Mouse (Mus musculus): ENCODE measurements at regions not wholly inside any gene's neighbourhood (a gene's known extent, or its start where the extent isn't known, plus 50 kb on each side); places are given as distances from the start of the nearest gene placed in this dataset.
A peak's percentile ranks its signal among the peaks of the same experiment; 100 is the strongest.

- peak overlapping the region; percentile 36; the same call in 1 of the 2 replicates for H3K27ac ChIP-seq
- no peak for DNase-seq (ENCODE audit: low spot score)
- no peaks in the 10 kb centered on the region for H3K36me3 ChIP-seq
- WGBS, result 75% methylated on average over 6 of the region's 6 CpGs
- H3K27me3 ChIP-seq (ENCODE audit: low read depth, poor library complexity, severe bottlenecking), result no peaks in the 10 kb centered on the region
- H3K4me1 ChIP-seq, result peaks cover 28% of the 10 kb centered on the region
- no peak overlapping the region for H3K4me3 ChIP-seq
- no peaks in the 10 kb centered on the region for H3K9me3 ChIP-seq (replicated peaks)
Measured at GRCm38 (mm10) chr3:21493384-21493783, 583.1 kb upstream of the Tbl1xr1 start.

- no peaks in the 10 kb centered on the region for H3K9me3 ChIP-seq (replicated peaks)
- no peaks in the 10 kb centered on the region for H3K36me3 ChIP-seq
- peaks cover 33% of the 10 kb centered on the region for H3K4me1 ChIP-seq
- WGBS, result 69% methylated on average over 3 of the region's 3 CpGs
- H3K27me3 ChIP-seq (ENCODE audit: low read depth, poor library complexity, severe bottlenecking), result no peaks in the 10 kb centered on the region
- H3K27ac ChIP-seq, result peak overlapping the region; percentile 30; the same call in 1 of the 2 replicates
- no peak overlapping the region for H3K4me3 ChIP-seq
- DNase-seq (ENCODE audit: low spot score), result no peak
Measured at GRCm38 (mm10) chr3:21494904-21495303, 581.5 kb upstream of the Tbl1xr1 start.

DNA sequence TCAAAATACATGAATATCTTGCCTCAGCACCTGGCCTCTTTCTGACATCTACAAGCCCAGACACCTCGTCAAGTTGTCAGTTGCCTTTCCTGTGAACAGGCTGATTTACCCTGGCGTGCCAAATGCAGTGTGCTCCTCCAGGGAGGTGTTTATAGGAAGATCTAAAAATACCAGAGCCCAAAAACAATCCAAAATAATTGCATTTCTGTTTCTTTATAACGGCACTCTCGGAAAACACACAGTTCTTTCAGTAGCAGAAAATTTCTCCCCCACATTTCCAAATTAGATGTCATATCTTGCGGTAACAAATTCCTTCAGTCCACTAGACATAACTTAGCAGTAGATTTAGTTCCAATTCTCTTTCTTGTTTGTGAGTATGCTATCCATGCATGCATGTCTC, 580.8 kb upstream of the Tbl1xr1 start:
- DNase-seq (ENCODE audit: low spot score), result no peak
- no peak overlapping the region for H3K4me3 ChIP-seq
- H3K9me3 ChIP-seq (replicated peaks), result no peaks in the 10 kb centered on the region
- no peaks in the 10 kb centered on the region for H3K36me3 ChIP-seq
- H3K27me3 ChIP-seq (ENCODE audit: low read depth, poor library complexity, severe bottlenecking), result no peaks in the 10 kb centered on the region
- peaks cover 33% of the 10 kb centered on the region for H3K4me1 ChIP-seq
- 0 out of 2 replicates have a peak overlapping the region, but pooled peaks have one; percentile 30 for H3K27ac ChIP-seq
- whole genome bisulfite sequencing, result 60% methylated on average over 5 of the region's 5 CpGs

GRCm38 (mm10) chr3:21496166-21496565, 580.3 kb upstream of the Tbl1xr1 start:
- H3K4me3 ChIP-seq, result no peak overlapping the region
- H3K27me3 ChIP-seq (ENCODE audit: low read depth, poor library complexity, severe bottlenecking), result no peaks in the 10 kb centered on the region
- H3K27ac ChIP-seq, result no peak overlapping the region
- H3K36me3 ChIP-seq, result no peaks in the 10 kb centered on the region
- no peaks in the 10 kb centered on the region for H3K9me3 ChIP-seq (replicated peaks)
- peaks cover 33% of the 10 kb centered on the region for H3K4me1 ChIP-seq
- WGBS, result 88% methylated on average over 2 of the region's 2 CpGs
- no peak for DNase-seq (ENCODE audit: low spot score)

DNA sequence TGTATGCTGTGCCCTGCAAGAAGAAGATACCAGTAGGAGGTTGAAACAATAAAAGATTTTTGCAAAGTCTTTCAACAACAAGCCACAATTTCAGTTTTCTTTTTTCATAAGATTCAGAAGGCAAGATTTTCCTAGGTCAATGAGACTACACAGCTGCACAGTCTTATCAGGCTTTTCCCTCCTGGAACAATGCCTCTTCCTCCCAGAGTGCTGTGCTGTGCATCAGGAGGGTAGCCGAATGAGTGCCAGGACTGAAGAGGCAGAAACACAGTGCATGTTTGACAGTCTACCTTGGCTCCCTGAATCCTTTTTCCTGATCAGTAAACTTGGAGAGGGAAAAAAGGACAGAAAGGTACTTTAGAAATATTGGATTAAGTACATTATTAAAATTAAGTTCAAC, 579.4 kb upstream of the Tbl1xr1 start:
- Histone ChIP-seq H3K4me3 (no peak overlapping the region), H3K36me3 (no peaks in the 10 kb centered on the region), H3K27ac (no peak overlapping the region), H3K9me3 (replicated peaks) (no peaks in the 10 kb centered on the region), H3K27me3 (ENCODE audit: low read depth, poor library complexity, severe bottlenecking) (no peaks in the 10 kb centered on the region), H3K4me1 (peaks cover 33% of the 10 kb centered on the region)
- 71% methylated on average over 1 of the region's 1 CpGs for WGBS
- no peak for DNase-seq (ENCODE audit: low spot score)

- H3K9me3 ChIP-seq (replicated peaks), result peaks cover 16% of the 10 kb centered on the region; the same call in 1 of the 2 replicates
- no peak overlapping the region for H3K27ac ChIP-seq
- H3K4me1 ChIP-seq, result peaks cover 3% of the 10 kb centered on the region; the same call in 1 of the 2 replicates
- H3K27me3 ChIP-seq (ENCODE audit: low read depth, poor library complexity, severe bottlenecking), result no peaks in the 10 kb centered on the region
- no peak overlapping the region for H3K4me3 ChIP-seq
- DNase-seq (ENCODE audit: low spot score), result no peak
- 0 out of 2 replicates have a peak, but pooled peaks cover 4% of the 10 kb centered on the region for H3K36me3 ChIP-seq
- 97% methylated on average over 2 of the region's 2 CpGs for WGBS
Measured at GRCm38 (mm10) chr3:21507655-21508054, 568.8 kb upstream of the Tbl1xr1 start.

DNA sequence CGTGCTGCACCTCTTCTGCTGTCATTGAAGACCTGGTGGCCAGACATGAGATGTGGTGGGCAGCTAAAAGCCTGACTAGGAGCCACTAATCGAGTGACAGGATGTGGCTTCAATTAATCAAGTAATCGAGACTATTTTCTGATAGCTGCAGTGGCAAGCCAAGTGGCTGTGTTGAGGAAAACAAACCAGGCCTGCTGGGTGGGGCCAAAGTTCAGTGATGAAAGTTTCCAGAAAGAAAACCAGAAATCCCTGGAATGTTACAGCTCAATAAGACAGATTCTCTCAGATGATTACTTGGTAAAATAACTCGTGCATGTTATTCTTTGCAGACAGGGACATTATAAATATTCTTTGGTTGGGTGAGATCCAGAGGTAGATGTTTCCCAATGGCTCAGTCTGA, 564.4 kb upstream of the Tbl1xr1 start:
- no peaks in the 10 kb centered on the region for H3K4me1 ChIP-seq
- 0 out of 2 replicates have a peak, but pooled peaks cover 4% of the 10 kb centered on the region for H3K36me3 ChIP-seq
- H3K27me3 ChIP-seq (ENCODE audit: low read depth, poor library complexity, severe bottlenecking), result no peaks in the 10 kb centered on the region
- no peak overlapping the region for H3K27ac ChIP-seq
- H3K4me3 ChIP-seq, result no peak overlapping the region
- DNase-seq (ENCODE audit: low spot score), result no peak
- H3K9me3 ChIP-seq (replicated peaks), result peaks cover 16% of the 10 kb centered on the region; the same call in 1 of the 2 replicates
- WGBS, result 81% methylated on average over 4 of the region's 4 CpGs

GRCm38 (mm10) chr3:21524426-21524937, 552.0 kb upstream of the Tbl1xr1 start:
- H3K36me3 ChIP-seq, result no peaks in the 10 kb centered on the region
- H3K4me3 ChIP-seq, result no peak overlapping the region
- no peaks in the 10 kb centered on the region for H3K4me1 ChIP-seq
- H3K27me3 ChIP-seq (ENCODE audit: low read depth, poor library complexity, severe bottlenecking), result no peaks in the 10 kb centered on the region
- 57% methylated on average over 1 of the region's 1 CpGs for whole genome bisulfite sequencing
- DNase-seq (ENCODE audit: low spot score), result no peak
- no peak overlapping the region for H3K27ac ChIP-seq
- no peaks in the 10 kb centered on the region for H3K9me3 ChIP-seq (replicated peaks)

DNA sequence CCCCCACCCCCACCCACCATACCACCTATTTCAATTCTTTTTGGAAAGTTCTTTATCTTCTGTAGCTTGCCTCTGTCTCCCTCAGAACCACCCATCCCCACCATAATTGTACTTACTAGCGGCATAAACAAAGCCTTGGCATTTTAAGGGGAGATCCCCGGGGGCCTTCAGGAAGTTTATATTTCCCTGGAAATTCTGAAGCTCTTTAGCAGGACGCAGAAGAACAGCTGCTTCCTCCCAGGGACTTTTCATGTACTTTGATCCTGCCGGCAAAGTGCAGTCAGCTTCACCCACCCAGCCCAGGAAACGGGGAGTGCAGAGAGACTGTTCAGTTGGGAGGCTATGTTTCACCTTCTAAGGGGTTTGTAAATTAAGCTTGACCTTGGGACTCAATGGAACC, 545.6 kb upstream of the Tbl1xr1 start:
- Histone ChIP-seq H3K27me3 (ENCODE audit: low read depth, poor library complexity, severe bottlenecking) (no peaks in the 10 kb centered on the region), H3K27ac (no peak overlapping the region), H3K9me3 (replicated peaks) (no peaks in the 10 kb centered on the region), H3K4me3 (no peak overlapping the region), H3K4me1 (peaks cover 11% of the 10 kb centered on the region), H3K36me3 (no peaks in the 10 kb centered on the region)
- 30% methylated on average over 5 of the region's 5 CpGs for WGBS
- no peak for DNase-seq (ENCODE audit: low spot score)

DNA sequence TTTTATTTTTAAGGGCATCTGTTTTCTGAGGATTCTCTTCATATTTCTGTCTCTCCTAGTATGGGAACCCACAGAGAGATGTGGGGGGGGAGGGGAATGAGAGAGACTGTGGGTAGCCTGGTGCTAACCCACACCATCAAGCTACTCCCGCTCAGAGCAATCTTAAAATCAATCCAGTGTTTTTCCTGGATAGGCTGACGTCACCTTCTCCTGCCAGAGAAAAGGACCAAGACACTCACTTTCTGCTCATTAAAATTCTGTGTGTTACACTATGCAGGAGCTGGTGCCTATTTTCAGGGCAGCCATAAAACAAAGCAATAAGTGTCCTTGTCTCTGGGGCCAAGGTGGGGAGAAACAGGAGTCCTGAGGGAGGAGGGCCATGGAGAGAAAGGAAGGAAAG, 537.3 kb upstream of the Tbl1xr1 start:
- peak overlapping the region; percentile 34; the same call in 1 of the 2 replicates for H3K27ac ChIP-seq
- H3K36me3 ChIP-seq, result no peaks in the 10 kb centered on the region
- WGBS, result 28% methylated on average over 2 of the region's 2 CpGs
- no peak overlapping the region for H3K4me3 ChIP-seq
- no peaks in the 10 kb centered on the region for H3K27me3 ChIP-seq (ENCODE audit: low read depth, poor library complexity, severe bottlenecking)
- no peaks in the 10 kb centered on the region for H3K9me3 ChIP-seq (replicated peaks)
- no peak for DNase-seq (ENCODE audit: low spot score)
- peaks cover 23% of the 10 kb centered on the region for H3K4me1 ChIP-seq

GRCm38 (mm10) chr3:21544456-21544855, 532.0 kb upstream of the Tbl1xr1 start:
- Histone ChIP-seq H3K4me3 (no peak overlapping the region), H3K4me1 (peaks cover 31% of the 10 kb centered on the region), H3K27ac (no peak overlapping the region), H3K36me3 (no peaks in the 10 kb centered on the region), H3K27me3 (ENCODE audit: low read depth, poor library complexity, severe bottlenecking) (no peaks in the 10 kb centered on the region), H3K9me3 (replicated peaks) (no peaks in the 10 kb centered on the region)
- no peak for DNase-seq (ENCODE audit: low spot score)
- 45% methylated on average over 2 of the region's 2 CpGs for WGBS

DNA sequence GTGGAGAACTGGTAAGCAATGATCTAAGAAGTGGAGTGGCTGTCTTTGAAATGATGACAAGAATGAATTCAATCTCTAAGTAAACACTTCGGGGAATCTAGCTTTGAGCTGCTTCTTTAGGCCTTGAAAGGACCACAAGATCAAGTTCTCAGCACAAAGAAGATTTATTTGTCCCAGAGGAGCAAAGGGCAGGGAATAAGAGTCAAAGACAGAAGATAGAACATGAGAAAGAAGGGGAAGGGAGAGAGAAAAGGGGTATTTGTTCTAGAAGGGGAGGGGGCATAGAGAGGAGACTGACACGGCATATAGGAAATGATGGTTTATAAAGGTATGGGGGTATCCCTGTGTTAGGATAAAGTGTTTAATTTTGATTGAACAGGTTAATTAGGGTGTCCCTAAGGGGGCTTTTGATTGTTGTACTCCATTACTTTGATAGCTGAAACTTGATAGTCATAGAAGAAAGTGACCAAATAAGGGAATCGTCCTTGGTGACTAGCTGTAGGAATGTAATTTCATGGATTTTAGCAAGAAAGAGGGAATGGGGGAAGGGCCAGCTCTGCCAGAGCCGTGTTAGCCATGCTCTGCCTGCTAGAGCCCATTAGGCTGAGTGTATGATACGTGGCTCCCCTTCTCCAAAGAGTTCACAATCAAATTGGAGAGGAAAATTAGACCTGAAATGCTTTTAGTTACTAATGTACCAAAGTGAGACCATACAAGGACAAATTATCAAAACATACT, 531.1 kb upstream of the Tbl1xr1 start:
- 54% methylated on average over 5 of the region's 5 CpGs for WGBS
- no peak overlapping the region for H3K4me3 ChIP-seq
- no peaks in the 10 kb centered on the region for H3K27me3 ChIP-seq (ENCODE audit: low read depth, poor library complexity, severe bottlenecking)
- H3K27ac ChIP-seq, result peak overlapping the region; percentile 77
- H3K36me3 ChIP-seq, result no peaks in the 10 kb centered on the region
- H3K9me3 ChIP-seq (replicated peaks), result no peaks in the 10 kb centered on the region
- peaks cover 34% of the 10 kb centered on the region for H3K4me1 ChIP-seq
- DNase-seq (ENCODE audit: low spot score), result no peak

GRCm38 (mm10) chr3:21546411-21546810, 530.0 kb upstream of the Tbl1xr1 start:
- no peaks in the 10 kb centered on the region for H3K36me3 ChIP-seq
- peaks cover 34% of the 10 kb centered on the region for H3K4me1 ChIP-seq
- no peaks in the 10 kb centered on the region for H3K9me3 ChIP-seq (replicated peaks)
- no peak for DNase-seq (ENCODE audit: low spot score)
- no peaks in the 10 kb centered on the region for H3K27me3 ChIP-seq (ENCODE audit: low read depth, poor library complexity, severe bottlenecking)
- 51% methylated on average over 2 of the region's 2 CpGs for WGBS
- H3K27ac ChIP-seq, result peak overlapping the region; percentile 77; the same call in 1 of the 2 replicates
- H3K4me3 ChIP-seq, result no peak overlapping the region
